Comparison of ENCODE assay signal across 13 mouse cellular contexts in the genomic region with DNA sequence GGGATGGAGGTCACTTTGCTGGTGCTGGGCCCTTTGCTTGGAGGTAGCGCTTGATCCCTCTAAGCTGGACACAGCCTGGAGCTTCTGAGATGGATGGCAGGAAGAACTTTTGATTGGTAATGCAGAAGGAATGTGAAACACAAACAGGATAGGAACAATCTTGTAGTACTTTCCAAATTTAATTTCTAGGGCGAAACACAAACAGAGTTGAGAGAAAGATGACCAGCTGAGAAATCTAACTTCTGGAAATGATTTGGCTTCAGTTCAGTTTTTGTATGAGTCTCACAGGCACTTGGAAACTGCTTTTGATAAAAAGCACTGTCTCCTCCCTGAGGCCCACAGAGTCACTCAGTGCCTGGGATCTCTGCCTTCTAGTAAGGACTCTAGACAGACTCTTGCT. TPM values are rescaled to one million over a fixed set of nuclear protein-coding genes. Genes with fewer than 3 reads are reported as not detected.
A peak's percentile ranks its signal among the peaks of the same experiment; 100 is the strongest.
DNase-seq lines count a peak whose midpoint lies in the region; ATAC-seq and TF ChIP-seq lines count a peak whose summit lies in the region.
"Had no signal": no experiment of that assay in that cellular context is flagged by ENCODE, and none has a peak within 500 bp of the region (broad histone marks: within the 10 kb centered on the region; RNA-seq: fewer than 3 reads in every experiment).

No protein-coding gene starts in this region.

- H3K4me2 ChIP-seq in heart, embryonic 14.5 days (ENCODE audit: low read length) = 0 out of 2 replicates have a peak overlapping the region, but pooled peaks have one; percentile 9
- H3K4me2 ChIP-seq: hindbrain, embryonic 13.5 days; limb, embryonic 13.5 days had no signal

- WGBS in heart, embryonic 14.5 days = 13% methylated on average over 2 of the region's 2 CpGs

- DNase-seq in heart, adult 8-10 months (ENCODE audit: low spot score) = peak; percentile 71
- DNase-seq in heart, postnatal 14 days = no peak
- peak; percentile 68 for DNase-seq in Patski (ENCODE audit: low read depth, low spot score)
- peak; percentile 26 for DNase-seq in lung, postnatal 14 days
- DNase-seq in urinary bladder, adult 2 months (ENCODE audit: low spot score) = no peak
- DNase-seq in layer of hippocampus, postnatal 14 days (ENCODE audit: low spot score in 2 of 2) = no peak
- no peak for DNase-seq in right cerebral cortex, adult 18-20 months
- DNase-seq: cerebellum, postnatal 36 days; layer of hippocampus, adult 9-11 months had no signal

- H3K9me3 ChIP-seq in heart, embryonic 14.5 days (ENCODE audit: control insufficient read depth, low read length) = no peaks in the 10 kb centered on the region
- H3K9me3 ChIP-seq: hindbrain, embryonic 13.5 days; limb, embryonic 13.5 days had no signal

- POLR2A ChIA-PET in Patski (lab: Charles Lee) = interaction anchor here (1.2 to 2.0 kb wide), 2 partner anchors 17 to 42 kb away, joined by 3 to 7 read pairs; no protein-coding TSS in a partner anchor

- in situ Hi-C loops in Patski (cut with MboI; ENCODE audit: low pct_unique_long_range_greater_than_20kb) = no loop called here

- no peak overlapping the region for H3K4me3 ChIP-seq in heart, embryonic 14.5 days (ENCODE audit: control insufficient read depth in 1 of 2, insufficient read depth in 1 of 2, low read depth in 1 of 2, low read length in 2 of 2)
- H3K4me3 ChIP-seq: hindbrain, embryonic 13.5 days; limb, embryonic 13.5 days had no signal

- intact Hi-C loops in heart, postnatal 14 days (cut with DNase I) = no loop called here

- peak overlapping the region; percentile 76 to 79 for H3K27ac ChIP-seq in heart, embryonic 14.5 days (replicated peaks in 1 of 2; ENCODE audit: control insufficient read depth in 1 of 2, insufficient read depth in 1 of 2, low read depth in 2 of 2, low read length in 2 of 2)
- H3K27ac ChIP-seq: hindbrain, embryonic 13.5 days; limb, embryonic 13.5 days had no signal

- TF ChIP-seq CTCF in Patski (IDR thresholded peaks at IDR 0.05) = no peak

- no peak overlapping the region for H3K9ac ChIP-seq in heart, embryonic 14.5 days (ENCODE audit: low read length)
- H3K9ac ChIP-seq: hindbrain, embryonic 13.5 days; limb, embryonic 13.5 days had no signal

- CTCF ChIA-PET in Patski (lab: Charles Lee) = interaction anchor here (0.7 to 2.8 kb wide), 10 partner anchors 9 to 189 kb away, joined by 3 to 11 read pairs (median 8); partner anchors contain the start of gene Lhfp

- peaks cover 38 to 80% of the 10 kb centered on the region in 2 experiments for H3K4me1 ChIP-seq in heart, embryonic 14.5 days (ENCODE audit: control insufficient read depth in 2 of 2, insufficient read depth in 2 of 2, low read length in 2 of 2)

- no peaks in the 10 kb centered on the region for H3K36me3 ChIP-seq in heart, embryonic 14.5 days (ENCODE audit: control insufficient read depth, insufficient read depth, low read length)
- H3K36me3 ChIP-seq: hindbrain, embryonic 13.5 days; limb, embryonic 13.5 days had no signal

- no peaks in the 10 kb centered on the region for H3K27me3 ChIP-seq in Patski
- no peaks in the 10 kb centered on the region for H3K27me3 ChIP-seq in heart, embryonic 14.5 days (ENCODE audit: control insufficient read depth, insufficient read depth, low read length)
- H3K27me3 ChIP-seq: CH12.LX; hindbrain, embryonic 13.5 days; limb, embryonic 13.5 days had no signal

- peak; percentile 54 for ATAC-seq in Patski
- ATAC-seq in heart, embryonic 14.5 days (ENCODE audit: insufficient number of reproducible peaks, insufficient read depth, low FRiP score, low read depth) = no peak

RNA-seq across cellular contexts. Expression of gene Lhfp, which starts 18.6 kb away (rescaled TPM):
- total RNA-seq in heart, adult 8-10 months (2022) = 10 to 100 TPM; 34.6 to 45.4 (median 37.2) TPM
- 10 to 100 TPM; 65.2 to 73.9 TPM for total RNA-seq in heart, postnatal 14 days (2021)
- 589 TPM for polyA plus RNA-seq in Patski (2021)
- 91.1 and 93.2 TPM in 2 replicates for polyA plus RNA-seq in heart, embryonic 14.5 days (2014; fragmentation: Nextera tagmentation; extraction: Ambion mirVana)
- 112 and 123 TPM in 2 replicates for polyA plus RNA-seq in urinary bladder, adult 2 months (2012; rRNA removed)
- total RNA-seq in layer of hippocampus, postnatal 14 days (2021) = 10 to 100 TPM; 20.5 to 28.1 TPM
- total RNA-seq: CH12.LX had no signal

RNA-seq across cellular contexts. Expression of gene Cog6, which starts 42.9 kb away (rescaled TPM):
- 10 to 100 TPM; 49.4 to 59.3 (median 54.4) TPM for total RNA-seq in heart, adult 8-10 months (2022)
- 10 to 100 TPM; 49.3 to 54.7 TPM for total RNA-seq in heart, postnatal 14 days (2021)
- 53.0 TPM for polyA plus RNA-seq in Patski (2021)
- polyA plus RNA-seq in heart, embryonic 14.5 days (2014; fragmentation: Nextera tagmentation; extraction: Ambion mirVana) = 61.4 and 68.0 TPM in 2 replicates
- 24.9 and 29.6 TPM in 2 replicates for polyA plus RNA-seq in urinary bladder, adult 2 months (2012; rRNA removed)
- total RNA-seq in layer of hippocampus, postnatal 14 days (2021) = 10 to 100 TPM; 30.5 to 31.1 TPM

Comparison
In these comparisons a context has a peak if more than half of its experiments do, and no peak if none do; other contexts are left out.
1. DNase-seq: peak in heart, adult 8-10 months (single experiment), Patski (single experiment) and lung, postnatal 14 days (single experiment); none in heart, postnatal 14 days (0 of 2), urinary bladder, adult 2 months (single experiment), layer of hippocampus, postnatal 14 days (0 of 2) and right cerebral cortex, adult 18-20 months (single experiment).